Mouse (Mus musculus): Measurements from ENCODE around the gene Gm8439. TPM values are rescaled to one million over a fixed set of nuclear protein-coding genes. Genes with fewer than 3 reads are reported as not detected.

The Gm8439 gene
- polyA plus RNA-seq (2015; fragmentation: Nextera tagmentation; extraction: Ambion mirVana): 0.52 TPM in 1 of 2 replicates, not detected in the other

GRCm38 (mm10) chr4:120588445-120588844 lies at the start of gene Gm8439:
Gm8439 (plus strand) TSS chr4:120588745.
- H3K4me2 ChIP-seq: no peak within 1 kb of the TSS
- no peaks in the 10 kb centered on the region for H3K9me3 ChIP-seq (replicated peaks)
- peaks cover 4% of the 10 kb centered on the region; the same call in 1 of the 2 replicates for H3K27me3 ChIP-seq
- no peak for ATAC-seq (replicated peaks; ENCODE audit: insufficient number of reproducible peaks, insufficient read depth, low FRiP score, low read depth)
- H3K27ac ChIP-seq: no peak within 1 kb of the TSS
- no peak within 1 kb of the TSS for H3K4me3 ChIP-seq
- 26% methylated on average over 4 of the region's 4 CpGs for WGBS
- H3K36me3 ChIP-seq: no peaks in the 10 kb centered on the region
- H3K9ac ChIP-seq: no peak within 1 kb of the TSS
- H3K4me1 ChIP-seq (replicated peaks): peaks cover 11% of the 10 kb centered on the region

DNA sequence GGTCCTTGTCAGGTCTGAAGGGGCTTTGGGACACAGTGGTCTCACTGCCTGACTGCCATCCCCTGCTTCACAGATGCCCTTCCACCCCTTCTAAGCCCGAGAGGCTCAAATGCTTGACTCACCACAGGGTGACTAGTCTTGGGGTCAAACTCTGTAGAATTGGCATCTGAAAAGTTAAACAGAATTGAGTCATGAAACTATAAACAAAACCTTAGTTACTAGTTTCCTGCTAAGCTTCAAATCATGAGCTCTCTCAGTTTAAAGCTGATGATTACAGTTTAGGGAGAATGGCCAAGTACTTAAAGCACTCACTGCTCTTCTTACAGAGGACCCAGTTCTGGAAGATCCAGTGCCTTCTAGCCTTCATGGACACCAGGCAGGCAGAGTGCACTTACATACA lies 43.6 kb upstream of the Gm8439 start:
- H3K4me1 ChIP-seq (replicated peaks): no peaks in the 10 kb centered on the region
- no peaks in the 10 kb centered on the region for H3K9me3 ChIP-seq (replicated peaks)
- no peaks in the 10 kb centered on the region for H3K27me3 ChIP-seq
- ATAC-seq (replicated peaks; ENCODE audit: insufficient number of reproducible peaks, insufficient read depth, low FRiP score, low read depth): no peak
- no peak overlapping the region for H3K27ac ChIP-seq
- H3K36me3 ChIP-seq: peaks cover 90% of the 10 kb centered on the region
- no peak overlapping the region for H3K9ac ChIP-seq
- no peak overlapping the region for H3K4me2 ChIP-seq
- WGBS: 92% methylated on average over 1 of the region's 1 CpGs
- H3K4me3 ChIP-seq: no peak overlapping the region

GRCm38 (mm10) chr4:120556592-120556991 lies 32.0 kb upstream of the Gm8439 start:
- Histone ChIP-seq H3K27ac (no peak overlapping the region), H3K4me2 (no peak overlapping the region), H3K9ac (no peak overlapping the region), H3K27me3 (no peaks in the 10 kb centered on the region), H3K4me1 (replicated peaks) (no peaks in the 10 kb centered on the region), H3K9me3 (replicated peaks) (no peaks in the 10 kb centered on the region), H3K4me3 (no peak overlapping the region), H3K36me3 (peaks cover 85% of the 10 kb centered on the region)
- no peak for ATAC-seq (replicated peaks; ENCODE audit: insufficient number of reproducible peaks, insufficient read depth, low FRiP score, low read depth)
- WGBS: 82% methylated on average over 6 of the region's 6 CpGs

- Histone ChIP-seq H3K4me3 (no peak overlapping the region), H3K36me3 (peaks cover 44% of the 10 kb centered on the region), H3K4me2 (no peak overlapping the region), H3K9me3 (replicated peaks) (no peaks in the 10 kb centered on the region), H3K27me3 (no peaks in the 10 kb centered on the region), H3K4me1 (replicated peaks) (peaks cover 30% of the 10 kb centered on the region), H3K9ac (no peak overlapping the region), H3K27ac (no peak overlapping the region)
- no peak for ATAC-seq (replicated peaks; ENCODE audit: insufficient number of reproducible peaks, insufficient read depth, low FRiP score, low read depth)
- 70% methylated on average over 2 of the region's 2 CpGs for WGBS
Measured at GRCm38 (mm10) chr4:120565726-120566125, 22.8 kb upstream of the Gm8439 start.

- peak overlapping the region; percentile 89 for H3K9ac ChIP-seq
- H3K4me1 ChIP-seq (replicated peaks): peaks cover 38% of the 10 kb centered on the region
- H3K4me3 ChIP-seq: peak overlapping the region; percentile 75
- WGBS: 7% methylated on average over 5 of the region's 5 CpGs
- H3K9me3 ChIP-seq (replicated peaks): no peaks in the 10 kb centered on the region
- peak overlapping the region; percentile 96 for H3K27ac ChIP-seq
- no peaks in the 10 kb centered on the region for H3K27me3 ChIP-seq
- peaks cover 25% of the 10 kb centered on the region for H3K36me3 ChIP-seq
- ATAC-seq (replicated peaks; ENCODE audit: insufficient number of reproducible peaks, insufficient read depth, low FRiP score, low read depth): 0 out of 2 replicates have a peak, but pooled peaks have one; percentile 20
- H3K4me2 ChIP-seq: peak overlapping the region; percentile 87
Measured at GRCm38 (mm10) chr4:120568005-120568404, 20.5 kb upstream of the Gm8439 start.

DNA sequence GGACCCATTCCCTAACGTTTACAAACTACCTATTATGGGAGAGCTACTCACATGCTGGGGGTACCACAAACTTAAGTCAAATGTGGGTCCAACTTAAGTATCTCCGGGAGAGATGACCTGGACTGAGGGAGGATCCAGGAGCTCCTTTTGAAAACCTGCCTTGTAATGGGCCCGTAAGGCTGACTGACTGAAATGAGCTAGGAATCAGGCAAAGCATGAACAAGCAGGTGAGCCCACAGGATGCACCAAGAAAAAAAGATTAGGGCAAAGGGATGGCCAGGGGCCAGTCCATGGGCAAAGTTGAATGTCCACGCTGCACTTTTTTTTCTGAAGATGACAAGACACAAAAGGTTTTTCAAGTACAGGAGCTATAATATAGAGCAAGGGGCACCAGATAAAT lies 19.5 kb upstream of the Gm8439 start:
- Histone ChIP-seq H3K27ac (peak overlapping the region; percentile 96), H3K9me3 (replicated peaks) (no peaks in the 10 kb centered on the region), H3K4me3 (peak overlapping the region; percentile 75), H3K9ac (peak overlapping the region; percentile 89), H3K27me3 (no peaks in the 10 kb centered on the region), H3K4me2 (peak overlapping the region; percentile 87), H3K36me3 (peaks cover 15% of the 10 kb centered on the region), H3K4me1 (replicated peaks) (peaks cover 38% of the 10 kb centered on the region)
- 7% methylated on average over 4 of the region's 4 CpGs for WGBS
- no peak for ATAC-seq (replicated peaks; ENCODE audit: insufficient number of reproducible peaks, insufficient read depth, low FRiP score, low read depth)

- Histone ChIP-seq H3K36me3 (peaks cover 8% of the 10 kb centered on the region), H3K4me3 (peak within 1 kb of the TSS; percentile 75), H3K9me3 (replicated peaks) (no peaks in the 10 kb centered on the region), H3K4me1 (replicated peaks) (peaks cover 38% of the 10 kb centered on the region), H3K4me2 (peak within 1 kb of the TSS; percentile 87), H3K27ac (peak within 1 kb of the TSS; percentile 96), H3K9ac (peak within 1 kb of the TSS; percentile 89), H3K27me3 (no peaks in the 10 kb centered on the region)
- WGBS: under 1% methylated on average over 96 of the region's 97 CpGs
- ATAC-seq (replicated peaks; ENCODE audit: insufficient number of reproducible peaks, insufficient read depth, low FRiP score, low read depth): peak; percentile 95
Measured at GRCm38 (mm10) chr4:120569486-120570437, 18.8 kb upstream of the Gm8439 start, which contains the start of gene Ctps. Ctps (minus strand) TSS chr4:120570276.

DNA sequence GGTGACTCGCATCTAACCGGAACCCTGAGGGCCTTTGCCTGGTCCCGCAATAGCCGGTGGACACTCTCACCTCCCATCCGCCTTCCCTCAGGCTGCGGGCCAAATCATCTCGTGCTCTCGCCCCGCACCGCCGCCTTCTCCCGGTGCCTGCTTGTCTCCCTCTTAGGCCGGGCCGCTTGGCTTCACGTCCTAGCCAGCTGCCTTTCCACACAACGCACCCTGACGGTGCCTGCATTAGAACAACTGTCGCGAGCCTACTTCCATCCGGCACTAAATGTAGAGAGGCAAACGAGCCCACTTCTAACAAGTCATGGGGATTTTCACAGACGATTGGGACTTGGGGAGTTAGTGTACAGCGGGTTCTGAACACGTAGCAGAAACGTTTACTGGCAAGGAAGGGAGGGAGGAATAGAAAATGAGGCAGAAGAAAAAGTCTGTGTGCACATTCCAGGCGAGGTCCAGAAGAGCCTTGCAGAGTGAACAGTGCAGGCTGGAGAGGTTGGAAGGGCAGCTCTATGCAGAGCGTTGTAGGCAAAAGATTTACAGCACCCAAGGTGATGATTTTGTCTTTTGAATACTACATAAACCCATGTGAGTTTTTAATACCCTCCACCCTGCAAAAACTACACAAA lies 18.0 kb upstream of the Gm8439 start:
- Histone ChIP-seq H3K27me3 (no peaks in the 10 kb centered on the region), H3K27ac (peak overlapping the region; percentile 96), H3K4me3 (peak overlapping the region; percentile 75), H3K9ac (peak overlapping the region; percentile 89), H3K4me1 (replicated peaks) (peaks cover 38% of the 10 kb centered on the region), H3K9me3 (replicated peaks) (no peaks in the 10 kb centered on the region), H3K4me2 (peak overlapping the region; percentile 87), H3K36me3 (peaks cover 2% of the 10 kb centered on the region; the same call in 1 of the 2 replicates)
- peak; percentile 56 for ATAC-seq (replicated peaks; ENCODE audit: insufficient number of reproducible peaks, insufficient read depth, low FRiP score, low read depth)
- WGBS: under 1% methylated on average over 27 of the region's 27 CpGs

- peaks cover 36% of the 10 kb centered on the region for H3K4me1 ChIP-seq (replicated peaks)
- H3K9me3 ChIP-seq (replicated peaks): no peaks in the 10 kb centered on the region
- no peaks in the 10 kb centered on the region for H3K27me3 ChIP-seq
- peak overlapping the region; percentile 87 for H3K4me2 ChIP-seq
- H3K27ac ChIP-seq: peak overlapping the region; percentile 96
- peak overlapping the region; percentile 75 for H3K4me3 ChIP-seq
- no peaks in the 10 kb centered on the region for H3K36me3 ChIP-seq
- WGBS: 47% methylated on average over 3 of the region's 3 CpGs
- no peak for ATAC-seq (replicated peaks; ENCODE audit: insufficient number of reproducible peaks, insufficient read depth, low FRiP score, low read depth)
- peak overlapping the region; percentile 89 for H3K9ac ChIP-seq
Measured at GRCm38 (mm10) chr4:120571070-120571464, 17.5 kb upstream of the Gm8439 start.

- no peak for ATAC-seq (replicated peaks; ENCODE audit: insufficient number of reproducible peaks, insufficient read depth, low FRiP score, low read depth)
- WGBS: 47% methylated on average over 3 of the region's 3 CpGs
Measured at GRCm38 (mm10) chr4:120571691-120572090, 16.9 kb upstream of the Gm8439 start.

GRCm38 (mm10) chr4:120580894-120581293 lies 7.7 kb upstream of the Gm8439 start:
- Histone ChIP-seq H3K4me3 (no peak overlapping the region), H3K4me2 (no peak overlapping the region), H3K9ac (no peak overlapping the region), H3K27ac (no peak overlapping the region), H3K4me1 (replicated peaks) (no peaks in the 10 kb centered on the region), H3K9me3 (replicated peaks) (no peaks in the 10 kb centered on the region), H3K27me3 (no peaks in the 10 kb centered on the region), H3K36me3 (no peaks in the 10 kb centered on the region)
- ATAC-seq (replicated peaks; ENCODE audit: insufficient number of reproducible peaks, insufficient read depth, low FRiP score, low read depth): no peak
- WGBS: 42% methylated on average over 5 of the region's 5 CpGs

More at GRCm38 (mm10) chr4:120571691-120572090, 16.9 kb upstream of the Gm8439 start:
- no peaks in the 10 kb centered on the region for H3K27me3 ChIP-seq
- peaks cover 35% of the 10 kb centered on the region for H3K4me1 ChIP-seq (replicated peaks)
- no peak overlapping the region for H3K9ac ChIP-seq
- H3K27ac ChIP-seq: peak overlapping the region; percentile 96
- H3K4me3 ChIP-seq: no peak overlapping the region
- H3K36me3 ChIP-seq: no peaks in the 10 kb centered on the region
- no peak overlapping the region for H3K4me2 ChIP-seq
- no peaks in the 10 kb centered on the region for H3K9me3 ChIP-seq (replicated peaks)
